Mouse (Mus musculus) myocyte (in vitro differentiated cells): ENCODE results near the gene Dhx30.

Experiments used
- E2F4 ChIP-seq: IDR thresholded peaks from one replicate; pipeline ENCODE4 v1.6.1; 2011; ENCODE audit warnings: mild to moderate bottlenecking, control low read depth, moderate library complexity; ENCODE audit not compliant: insufficient read depth
- MAX ChIP-seq: IDR thresholded peaks from one replicate; pipeline ENCODE4 v1.6.1; 2011; ENCODE audit warnings: low read depth, mild to moderate bottlenecking, control low read depth
- MYOD1 ChIP-seq, 3 experiments: IDR thresholded peaks; one replicate each; pipeline ENCODE4 v1.6.1; 2011; ENCODE audit warnings: control low read depth in 2 of 3, low read depth in 2 of 3, mild to moderate bottlenecking in 2 of 3, moderate library complexity in 1 of 3; ENCODE audit not compliant: insufficient read length in 2 of 3, control insufficient read depth in 1 of 3
- MYOG ChIP-seq, 3 experiments: IDR thresholded peaks; one replicate each; pipeline ENCODE4 v1.6.1; 2011; ENCODE audit warnings: control low read depth in 2 of 3, low read depth in 2 of 3, mild to moderate bottlenecking in 2 of 3; ENCODE audit not compliant: insufficient read length in 2 of 3, control insufficient read depth in 1 of 3, insufficient read depth in 1 of 3
- POLR2A ChIP-seq: IDR thresholded peaks from one replicate; pipeline ENCODE4 v1.6.1; 2011; ENCODE audit warnings: low read depth, mild to moderate bottlenecking, control low read depth, moderate library complexity; ENCODE audit not compliant: insufficient read length
- POLR2AphosphoS2 ChIP-seq: IDR thresholded peaks from one replicate; pipeline ENCODE4 v1.6.1; 2011; ENCODE audit warnings: low read depth, control low read depth; ENCODE audit not compliant: insufficient read length
- REST ChIP-seq: IDR thresholded peaks from one replicate; pipeline ENCODE4 v1.6.1; 2011; ENCODE audit warnings: mild to moderate bottlenecking, control low read depth, moderate library complexity; ENCODE audit not compliant: insufficient read depth, insufficient read length
- TCF12 ChIP-seq: IDR thresholded peaks from one replicate; pipeline ENCODE4 v1.6.1; 2011; ENCODE audit warnings: mild to moderate bottlenecking, control low read depth; ENCODE audit not compliant: poor library complexity, insufficient read depth, severe bottlenecking
- TCF3 ChIP-seq: IDR thresholded peaks from one replicate; pipeline ENCODE4 v1.6.1; 2011; ENCODE audit warnings: low read depth, control low read depth; ENCODE audit not compliant: insufficient read length
- USF1 ChIP-seq: IDR thresholded peaks from one replicate; pipeline ENCODE4 v1.6.1; 2011; ENCODE audit warnings: low read depth, mild to moderate bottlenecking, control low read depth, moderate library complexity

DNA sequence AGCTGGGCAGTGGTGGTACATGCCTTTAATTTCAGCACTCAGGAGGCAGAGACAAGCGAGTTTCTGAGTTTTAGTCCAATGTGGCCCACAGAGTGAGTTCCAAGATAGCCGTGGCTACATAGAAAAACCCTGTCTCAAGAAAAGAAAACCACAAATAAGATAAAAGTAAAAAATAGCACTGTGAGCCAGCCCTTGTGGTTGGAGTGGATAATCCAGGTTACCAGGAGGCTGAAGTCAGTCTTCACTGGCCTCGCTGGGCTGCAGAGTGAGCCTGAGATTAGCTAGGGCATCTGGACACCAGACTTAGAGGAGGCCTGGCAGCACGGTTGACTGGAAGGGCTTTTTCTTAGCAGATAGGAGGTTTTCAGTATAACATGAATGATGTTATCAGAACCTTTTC is 21.5 kb upstream of the Dhx30 start:
- no peak for TF ChIP-seq POLR2AphosphoS2
- TF ChIP-seq E2F4: no peak
- TF ChIP-seq USF1: no peak
- TF ChIP-seq POLR2A: no peak
- no peak for TF ChIP-seq MYOG (IDR thresholded peaks at IDR 0.05; ENCODE audit: control insufficient read depth in 1 of 3, insufficient read depth in 1 of 3, insufficient read length in 2 of 3, low read depth in 2 of 3)
- no peak for TF ChIP-seq MAX
- peak in 1 of 3 experiments; percentile 21 for TF ChIP-seq MYOD1 (IDR thresholded peaks at IDR 0.05; ENCODE audit: control insufficient read depth in 1 of 3, insufficient read length in 2 of 3, low read depth in 2 of 3)
- TF ChIP-seq TCF3: no peak
- no peak for TF ChIP-seq REST
- TF ChIP-seq TCF12: no peak
